Mouse (Mus musculus) embryonic facial prominence, embryonic 10.5 days (tissue): ENCODE measurements around the gene Ighmbp2. TPM values are rescaled to one million over a fixed set of nuclear protein-coding genes. Genes with fewer than 3 reads are reported as not detected.

Experiments used
- DNase-seq: peaks from one replicate; pipeline ENCODE4 v3.0.0-alpha.2; 2017; ENCODE audit warnings: low spot score
- H3K27ac ChIP-seq: fragments of 300-500 bp; sonication (generic); replicated peaks from 2 replicates; pipeline ENCODE4 v1.5.1; 2016; ENCODE audit warnings: mild to moderate bottlenecking
- H3K27me3 ChIP-seq: fragments of 300-500 bp; sonication (generic); replicated peaks from 2 replicates; pipeline ENCODE4 v1.6.1; 2016; ENCODE audit warnings: low read depth, mild to moderate bottlenecking; ENCODE audit not compliant: poor library complexity, severe bottlenecking
- H3K36me3 ChIP-seq: fragments of 300-500 bp; sonication (generic); replicated peaks from 2 replicates; pipeline ENCODE4 v1.6.1; 2016; ENCODE audit warnings: mild to moderate bottlenecking, moderate library complexity
- H3K4me1 ChIP-seq: fragments of 300-500 bp; sonication (generic); 2 replicates; pipeline ENCODE4 v1.6.1; 2016
- H3K4me3 ChIP-seq: fragments of 300-500 bp; sonication (generic); 2 replicates; pipeline ENCODE4 v1.5.1; 2016; ENCODE audit warnings: mild to moderate bottlenecking, moderate library complexity
- H3K9me3 ChIP-seq: fragments of 300-500 bp; sonication (generic); 2 replicates; pipeline ENCODE4 v1.6.1; 2016; ENCODE audit warnings: mild to moderate bottlenecking
- WGBS: fragments of 180-500 bp; shearing (Covaris S2); methylation state at CpG from one replicate; pipeline ENCODE4 v1.1.7; 2016; 5-methylcytosine and 5-hydroxymethylcytosine counted together
- polyA plus RNA-seq: library from polyadenylated mRNA; unstranded; fragments of >200 nt; fragmentation: Nextera tagmentation; extraction: Ambion mirVana; gene quantifications from 2 replicates; pipeline ENCODE4 v1.2.1, GENCODE M21; 2016

The Ighmbp2 gene
- polyA plus RNA-seq, 1 experiment from 2014 or later = 12.3 TPM

- no peak for DNase-seq
- WGBS = 85% methylated on average over 7 of the region's 7 CpGs
- H3K36me3 ChIP-seq = no peaks in the 10 kb centered on the region
- H3K27ac ChIP-seq = no peak overlapping the region
- H3K27me3 ChIP-seq = peaks cover 63% of the 10 kb centered on the region
- no peak overlapping the region for H3K4me3 ChIP-seq
- peaks cover 33% of the 10 kb centered on the region for H3K4me1 ChIP-seq
- H3K9me3 ChIP-seq = 0 out of 2 replicates have a peak, but pooled peaks cover 2% of the 10 kb centered on the region
Measured at GRCm38 (mm10) chr19:3320086-3320485, 37.3 kb upstream of the Ighmbp2 start.

GRCm38 (mm10) chr19:3319341-3319740 is 36.5 kb upstream of the Ighmbp2 start:
- no peak for DNase-seq
- Histone ChIP-seq H3K36me3 (no peaks in the 10 kb centered on the region), H3K9me3 (0 out of 2 replicates have a peak, but pooled peaks cover 2% of the 10 kb centered on the region), H3K27me3 (peaks cover 55% of the 10 kb centered on the region), H3K4me1 (peaks cover 26% of the 10 kb centered on the region), H3K4me3 (no peak overlapping the region), H3K27ac (no peak overlapping the region)
- 91% methylated on average over 2 of the region's 2 CpGs for WGBS

- Histone ChIP-seq H3K4me3 (no peak overlapping the region), H3K27ac (no peak overlapping the region), H3K9me3 (no peaks in the 10 kb centered on the region), H3K36me3 (no peaks in the 10 kb centered on the region), H3K27me3 (no peaks in the 10 kb centered on the region), H3K4me1 (0 out of 2 replicates have a peak, but pooled peaks cover 4% of the 10 kb centered on the region)
- DNase-seq = no peak
- WGBS = 45% methylated on average over 16 of the region's 16 CpGs
Measured at GRCm38 (mm10) chr19:3307175-3307949, 24.5 kb upstream of the Ighmbp2 start.

GRCm38 (mm10) chr19:3304017-3304416 is 21.2 kb upstream of the Ighmbp2 start:
- WGBS = 73% methylated on average over 4 of the region's 4 CpGs
- H3K36me3 ChIP-seq = no peaks in the 10 kb centered on the region
- no peak for DNase-seq
- H3K27ac ChIP-seq = no peak overlapping the region
- H3K9me3 ChIP-seq = no peaks in the 10 kb centered on the region
- H3K4me3 ChIP-seq = no peak overlapping the region
- H3K4me1 ChIP-seq = 0 out of 2 replicates have a peak, but pooled peaks cover 4% of the 10 kb centered on the region
- no peaks in the 10 kb centered on the region for H3K27me3 ChIP-seq

- WGBS = 90% methylated on average over 7 of the region's 7 CpGs
Measured at GRCm38 (mm10) chr19:3297775-3298174, 15.0 kb upstream of the Ighmbp2 start.

GRCm38 (mm10) chr19:3297034-3297433 is 14.2 kb upstream of the Ighmbp2 start:
- no peak for DNase-seq
- peaks cover 19% of the 10 kb centered on the region for H3K36me3 ChIP-seq
- no peaks in the 10 kb centered on the region for H3K4me1 ChIP-seq
- no peak overlapping the region for H3K4me3 ChIP-seq
- H3K27me3 ChIP-seq = no peaks in the 10 kb centered on the region
- H3K9me3 ChIP-seq = no peaks in the 10 kb centered on the region
- H3K27ac ChIP-seq = no peak overlapping the region

More at GRCm38 (mm10) chr19:3297775-3298174, 15.0 kb upstream of the Ighmbp2 start:
- Histone ChIP-seq H3K27me3 (no peaks in the 10 kb centered on the region), H3K9me3 (no peaks in the 10 kb centered on the region), H3K27ac (no peak overlapping the region), H3K4me3 (no peak overlapping the region), H3K4me1 (no peaks in the 10 kb centered on the region), H3K36me3 (peaks cover 12% of the 10 kb centered on the region)
- no peak for DNase-seq

- H3K4me1 ChIP-seq = no peaks in the 10 kb centered on the region
- no peak overlapping the region for H3K4me3 ChIP-seq
- no peak for DNase-seq
- peaks cover 37% of the 10 kb centered on the region for H3K36me3 ChIP-seq
- H3K27ac ChIP-seq = no peak overlapping the region
- no peaks in the 10 kb centered on the region for H3K9me3 ChIP-seq
- H3K27me3 ChIP-seq = no peaks in the 10 kb centered on the region
- 85% methylated on average over 6 of the region's 6 CpGs for WGBS
Measured at GRCm38 (mm10) chr19:3295245-3295644, 12.4 kb upstream of the Ighmbp2 start.

GRCm38 (mm10) chr19:3292993-3293392 is 10.2 kb upstream of the Ighmbp2 start:
- Histone ChIP-seq H3K27ac (no peak overlapping the region), H3K36me3 (peaks cover 59% of the 10 kb centered on the region), H3K4me3 (no peak overlapping the region), H3K27me3 (no peaks in the 10 kb centered on the region), H3K9me3 (no peaks in the 10 kb centered on the region), H3K4me1 (no peaks in the 10 kb centered on the region)
- no peak for DNase-seq
- WGBS = 79% methylated on average over 1 of the region's 1 CpGs

GRCm38 (mm10) chr19:3292028-3292427 is 9.2 kb upstream of the Ighmbp2 start:
- peaks cover 68% of the 10 kb centered on the region for H3K36me3 ChIP-seq
- peak; percentile 59 for DNase-seq
- no peak overlapping the region for H3K4me3 ChIP-seq
- 82% methylated on average over 2 of the region's 2 CpGs for WGBS
- no peaks in the 10 kb centered on the region for H3K9me3 ChIP-seq
- H3K4me1 ChIP-seq = no peaks in the 10 kb centered on the region
- H3K27me3 ChIP-seq = no peaks in the 10 kb centered on the region
- no peak overlapping the region for H3K27ac ChIP-seq

GRCm38 (mm10) chr19:3289006-3289405 is 6.2 kb upstream of the Ighmbp2 start:
- no peaks in the 10 kb centered on the region for H3K27me3 ChIP-seq
- H3K4me3 ChIP-seq = no peak overlapping the region
- 96% methylated on average over 1 of the region's 1 CpGs for WGBS
- H3K4me1 ChIP-seq = no peaks in the 10 kb centered on the region; the same call in 1 of the 2 replicates
- peaks cover 87% of the 10 kb centered on the region for H3K36me3 ChIP-seq
- no peak for DNase-seq
- H3K27ac ChIP-seq = no peak overlapping the region
- no peaks in the 10 kb centered on the region for H3K9me3 ChIP-seq

- peak overlapping the region; percentile 73 for H3K4me3 ChIP-seq
- WGBS = 74% methylated on average over 4 of the region's 4 CpGs
- DNase-seq = no peak
- peaks cover 65% of the 10 kb centered on the region for H3K36me3 ChIP-seq
- peaks cover 18% of the 10 kb centered on the region for H3K4me1 ChIP-seq
- peak overlapping the region; percentile 88 for H3K27ac ChIP-seq
- H3K27me3 ChIP-seq = no peaks in the 10 kb centered on the region
- no peaks in the 10 kb centered on the region for H3K9me3 ChIP-seq
Measured at GRCm38 (mm10) chr19:3281886-3282285, 931 bp downstream of the Ighmbp2 start.

GRCm38 (mm10) chr19:3275744-3276365 is 7.0 kb downstream of the Ighmbp2 start:
- Histone ChIP-seq H3K4me3 (no peak overlapping the region), H3K4me1 (no peaks in the 10 kb centered on the region), H3K9me3 (no peaks in the 10 kb centered on the region), H3K36me3 (peaks cover 98% of the 10 kb centered on the region), H3K27ac (no peak overlapping the region), H3K27me3 (no peaks in the 10 kb centered on the region)
- DNase-seq = no peak
- 95% methylated on average over 3 of the region's 3 CpGs for WGBS

GRCm38 (mm10) chr19:3273331-3273730 is 9.5 kb downstream of the Ighmbp2 start:
- no peaks in the 10 kb centered on the region for H3K4me1 ChIP-seq
- H3K4me3 ChIP-seq = no peak overlapping the region
- H3K27ac ChIP-seq = no peak overlapping the region
- no peaks in the 10 kb centered on the region for H3K27me3 ChIP-seq
- WGBS = 94% methylated on average over 9 of the region's 9 CpGs
- H3K9me3 ChIP-seq = no peaks in the 10 kb centered on the region
- peaks cover 99% of the 10 kb centered on the region for H3K36me3 ChIP-seq
- no peak for DNase-seq
